Mouse (Mus musculus) heart, embryonic 10.5 days (tissue): ENCODE measurements around the gene Olfr876. TPM values are rescaled to one million over a fixed set of nuclear protein-coding genes. Genes with fewer than 3 reads are reported as not detected.
"Not testable (repeated sequence)": the region's sequence is repeated elsewhere in the genome, so short reads cannot be mapped to it uniquely, and the experiment has no call there.

Experiments
- DNase-seq: peaks from one replicate; pipeline ENCODE4 v3.0.0-alpha.2; 2017; ENCODE audit warnings: low spot score
- H3K27ac ChIP-seq: fragments of 300-500 bp; sonication (generic); 2 replicates; pipeline ENCODE4 v1.5.1; 2016; ENCODE audit warnings: mild to moderate bottlenecking
- H3K27me3 ChIP-seq: fragments of 300-500 bp; sonication (generic); 2 replicates; pipeline ENCODE4 v1.6.1; 2016; ENCODE audit warnings: mild to moderate bottlenecking; ENCODE audit not compliant: poor library complexity, insufficient read depth, severe bottlenecking
- H3K36me3 ChIP-seq: fragments of 300-500 bp; sonication (generic); 2 replicates; pipeline ENCODE4 v1.6.1; 2016; ENCODE audit warnings: mild to moderate bottlenecking, moderate library complexity
- H3K4me1 ChIP-seq: fragments of 300-500 bp; sonication (generic); 2 replicates; pipeline ENCODE4 v1.6.1; 2016; ENCODE audit warnings: mild to moderate bottlenecking
- H3K4me3 ChIP-seq: fragments of 300-500 bp; sonication (generic); 2 replicates; pipeline ENCODE4 v1.5.1; 2016; ENCODE audit warnings: mild to moderate bottlenecking, moderate library complexity
- H3K9me3 ChIP-seq: fragments of 300-500 bp; sonication (generic); 2 replicates; pipeline ENCODE4 v1.6.1; 2016; ENCODE audit warnings: mild to moderate bottlenecking, moderate library complexity
- WGBS: fragments of 180-500 bp; shearing (Covaris S2); methylation state at CpG from one replicate; pipeline ENCODE4 v1.1.7; 2016; 5-methylcytosine and 5-hydroxymethylcytosine counted together
- polyA plus RNA-seq: library from polyadenylated mRNA; unstranded; fragments of >200 nt; fragmentation: Nextera tagmentation; extraction: Ambion mirVana; gene quantifications from 2 replicates; pipeline ENCODE4 v1.2.1, GENCODE M21; 2016

Olfr876 gene
- not detected in 2 replicates for polyA plus RNA-seq

- Histone ChIP-seq H3K9me3 (no peaks in the 10 kb centered on the region), H3K4me1 (no peaks in the 10 kb centered on the region), H3K27me3 (no peaks in the 10 kb centered on the region), H3K4me3 (no peak within 1 kb of the TSS), H3K27ac (no peak within 1 kb of the TSS), H3K36me3 (no peaks in the 10 kb centered on the region)
- DNase-seq, result no peak
Measured at GRCm38 (mm10) chr9:37802731-37803130, at the start of gene Olfr876. Gene Olfr876 (plus strand): TSS chr9:37803031.

GRCm38 (mm10) chr9:37761728-37762127 lies 41.1 kb upstream of the Olfr876 start:
- Histone ChIP-seq H3K4me3 (no peak overlapping the region), H3K36me3 (no peaks in the 10 kb centered on the region), H3K9me3 (no peaks in the 10 kb centered on the region), H3K27me3 (no peaks in the 10 kb centered on the region), H3K27ac (no peak overlapping the region), H3K4me1 (no peaks in the 10 kb centered on the region)
- 83% methylated on average over 2 of the region's 2 CpGs for WGBS
- no peak for DNase-seq

GRCm38 (mm10) chr9:37762541-37762940 lies 40.3 kb upstream of the Olfr876 start:
- no peak overlapping the region for H3K27ac ChIP-seq
- H3K36me3 ChIP-seq, result no peaks in the 10 kb centered on the region
- no peak overlapping the region for H3K4me3 ChIP-seq
- no peaks in the 10 kb centered on the region for H3K27me3 ChIP-seq
- no peaks in the 10 kb centered on the region for H3K4me1 ChIP-seq
- 36% methylated on average over 2 of the region's 2 CpGs for WGBS
- H3K9me3 ChIP-seq, result no peaks in the 10 kb centered on the region
- no peak for DNase-seq

- H3K4me3 ChIP-seq, result no peak overlapping the region
- 52% methylated on average over 2 of the region's 2 CpGs for WGBS
- H3K27me3 ChIP-seq, result no peaks in the 10 kb centered on the region
- no peaks in the 10 kb centered on the region for H3K4me1 ChIP-seq
- no peak overlapping the region for H3K27ac ChIP-seq
- no peaks in the 10 kb centered on the region for H3K36me3 ChIP-seq
- H3K9me3 ChIP-seq, result no peaks in the 10 kb centered on the region
- no peak for DNase-seq
Measured at GRCm38 (mm10) chr9:37770661-37771060, 32.2 kb upstream of the Olfr876 start.

GRCm38 (mm10) chr9:37771759-37772158 lies 31.1 kb upstream of the Olfr876 start, which contains the start of gene Olfr875:
Gene Olfr875 (plus strand): TSS chr9:37771857.
- no peak within 1 kb of the TSS for H3K27ac ChIP-seq
- 31% methylated on average over 2 of the region's 2 CpGs for WGBS
- no peaks in the 10 kb centered on the region for H3K4me1 ChIP-seq
- no peaks in the 10 kb centered on the region for H3K27me3 ChIP-seq
- H3K9me3 ChIP-seq, result no peaks in the 10 kb centered on the region
- H3K36me3 ChIP-seq, result no peaks in the 10 kb centered on the region
- H3K4me3 ChIP-seq, result no peak within 1 kb of the TSS
- DNase-seq, result no peak

GRCm38 (mm10) chr9:37782766-37783260 lies 20.0 kb upstream of the Olfr876 start:
- Histone ChIP-seq H3K27ac (peak overlapping the region; percentile 91), H3K4me3 (peak overlapping the region; percentile 49), H3K27me3 (no peaks in the 10 kb centered on the region), H3K4me1 (peaks cover 7% of the 10 kb centered on the region), H3K36me3 (no peaks in the 10 kb centered on the region), H3K9me3 (no peaks in the 10 kb centered on the region)
- peak; percentile 77 for DNase-seq
- 3% methylated on average over 7 of the region's 7 CpGs for WGBS

- H3K27ac ChIP-seq, result peak overlapping the region; percentile 52; the same call in 1 of the 2 replicates
- H3K36me3 ChIP-seq, DNase-seq, H3K27me3 ChIP-seq, H3K4me1 ChIP-seq, H3K9me3 ChIP-seq, H3K4me3 ChIP-seq: not testable (repeated sequence)
- WGBS, result 67% methylated on average over 11 of the region's 15 CpGs
Measured at GRCm38 (mm10) chr9:37783394-37784387, 19.1 kb upstream of the Olfr876 start.

- H3K27me3 ChIP-seq, result no peaks in the 10 kb centered on the region
- 45% methylated on average over 2 of the region's 2 CpGs for WGBS
- peaks cover 7% of the 10 kb centered on the region for H3K4me1 ChIP-seq
- no peak for DNase-seq
- no peak overlapping the region for H3K27ac ChIP-seq
- no peak overlapping the region for H3K4me3 ChIP-seq
- H3K9me3 ChIP-seq, result no peaks in the 10 kb centered on the region
- no peaks in the 10 kb centered on the region for H3K36me3 ChIP-seq
Measured at GRCm38 (mm10) chr9:37786411-37786810, 16.4 kb upstream of the Olfr876 start.

- Histone ChIP-seq H3K36me3 (no peaks in the 10 kb centered on the region), H3K27me3 (no peaks in the 10 kb centered on the region), H3K27ac (no peak overlapping the region), H3K4me1 (no peaks in the 10 kb centered on the region), H3K9me3 (no peaks in the 10 kb centered on the region), H3K4me3 (no peak overlapping the region)
- 83% methylated on average over 4 of the region's 4 CpGs for WGBS
- DNase-seq, result no peak
Measured at GRCm38 (mm10) chr9:37802055-37802454, 776 bp upstream of the Olfr876 start.

- Histone ChIP-seq H3K4me3 (no peak overlapping the region), H3K27ac (no peak overlapping the region), H3K36me3 (no peaks in the 10 kb centered on the region), H3K9me3 (no peaks in the 10 kb centered on the region), H3K4me1 (no peaks in the 10 kb centered on the region), H3K27me3 (no peaks in the 10 kb centered on the region)
- no peak for DNase-seq
Measured at GRCm38 (mm10) chr9:37807235-37807634, 4.4 kb downstream of the Olfr876 start.

GRCm38 (mm10) chr9:37808456-37808855 lies 5.6 kb downstream of the Olfr876 start:
- Histone ChIP-seq H3K4me3 (no peak overlapping the region), H3K4me1 (no peaks in the 10 kb centered on the region), H3K27me3 (no peaks in the 10 kb centered on the region), H3K9me3 (no peaks in the 10 kb centered on the region), H3K36me3 (no peaks in the 10 kb centered on the region), H3K27ac (no peak overlapping the region)
- no peak for DNase-seq
- 87% methylated on average over 3 of the region's 3 CpGs for WGBS

- no peak overlapping the region for H3K4me3 ChIP-seq
- H3K9me3 ChIP-seq, result no peaks in the 10 kb centered on the region
- H3K4me1 ChIP-seq, result no peaks in the 10 kb centered on the region
- DNase-seq, result no peak
- no peak overlapping the region for H3K27ac ChIP-seq
- no peaks in the 10 kb centered on the region for H3K36me3 ChIP-seq
- 66% methylated on average over 2 of the region's 2 CpGs for WGBS
- no peaks in the 10 kb centered on the region for H3K27me3 ChIP-seq
Measured at GRCm38 (mm10) chr9:37808976-37809375, 6.1 kb downstream of the Olfr876 start.

- H3K4me1 ChIP-seq, result no peaks in the 10 kb centered on the region
- no peaks in the 10 kb centered on the region for H3K36me3 ChIP-seq
- no peaks in the 10 kb centered on the region for H3K27me3 ChIP-seq
- no peak overlapping the region for H3K4me3 ChIP-seq
- no peaks in the 10 kb centered on the region for H3K9me3 ChIP-seq
- H3K27ac ChIP-seq, result no peak overlapping the region
- WGBS, result 84% methylated on average over 3 of the region's 3 CpGs
- no peak for DNase-seq
Measured at GRCm38 (mm10) chr9:37814696-37815095, 11.9 kb downstream of the Olfr876 start.
